Mouse (Mus musculus) T-helper 2 cell (primary cell): ENCODE measurements around the gene Ets2.

Experiments used
- in situ Hi-C: fragments of 300-600 bp; cut with MboI, MseI; formaldehyde crosslinking; loops from one replicate; pipeline ENCODE4 v1.15.1; 2025; ENCODE audit warnings: high pct_unique_total_duplicates

Gene Ets2

DNA sequence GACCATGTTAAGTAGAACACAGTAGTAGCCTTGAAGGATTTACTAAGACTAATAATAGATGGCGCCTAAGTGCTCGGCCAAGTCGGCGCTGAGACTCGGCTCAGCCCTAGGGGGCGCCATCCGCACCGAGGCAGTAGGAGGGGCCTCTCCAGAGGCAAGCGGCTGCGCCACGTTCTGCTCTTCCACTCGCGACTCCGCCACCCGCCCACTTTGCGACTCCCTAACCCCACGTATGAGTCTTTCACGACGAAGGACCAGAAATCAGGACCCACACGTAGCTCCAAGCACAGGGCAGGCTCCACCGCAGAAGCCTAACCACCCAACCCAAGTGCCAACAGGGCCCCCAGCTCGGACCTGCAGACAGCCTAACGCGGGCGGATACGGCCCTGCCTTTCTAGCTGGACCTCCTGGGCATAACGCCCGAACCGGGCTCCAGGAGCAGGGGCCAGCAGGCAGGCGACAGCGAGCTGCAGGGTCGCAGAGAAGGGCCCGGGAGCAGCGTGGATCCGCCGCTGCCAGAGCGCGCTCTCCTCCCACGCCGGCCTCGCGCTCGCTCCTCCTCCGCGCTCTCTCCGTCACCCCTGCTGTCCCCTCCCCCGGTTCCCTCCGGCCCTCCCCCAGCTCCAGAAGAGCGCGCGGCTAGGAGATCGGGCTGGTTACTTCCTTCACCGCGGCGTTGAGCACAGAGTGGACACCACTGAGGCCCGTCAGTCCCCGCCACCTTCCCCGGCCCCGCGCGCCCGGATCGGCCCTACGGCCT is at the start of gene Ets2:
Ets2 (plus strand) TSS at position 274 of the 760 bp plus-strand sequence.
- in situ Hi-C loops, result no loop called here

DNA sequence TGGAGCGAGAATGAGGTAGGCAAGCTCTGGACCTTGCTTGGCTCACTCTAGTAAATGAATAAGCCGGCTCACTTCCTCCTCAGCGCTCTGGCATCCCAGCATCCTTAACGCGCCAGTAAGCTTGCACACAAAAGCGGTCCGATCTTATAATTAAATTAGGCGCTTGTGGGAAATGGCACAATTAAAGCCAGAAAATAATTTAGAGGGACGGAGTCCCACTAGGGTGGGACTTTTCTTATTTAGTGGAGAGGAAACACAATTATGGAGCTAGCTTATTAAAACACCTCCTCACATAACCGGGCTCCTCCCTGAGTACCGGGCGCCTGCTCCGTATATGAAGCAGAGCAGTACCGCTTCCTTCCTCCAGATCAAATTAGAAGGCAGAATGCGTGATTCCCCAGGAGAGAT is 47.7 kb upstream of the Ets2 start:
- in situ Hi-C loops, result no loop called here

DNA sequence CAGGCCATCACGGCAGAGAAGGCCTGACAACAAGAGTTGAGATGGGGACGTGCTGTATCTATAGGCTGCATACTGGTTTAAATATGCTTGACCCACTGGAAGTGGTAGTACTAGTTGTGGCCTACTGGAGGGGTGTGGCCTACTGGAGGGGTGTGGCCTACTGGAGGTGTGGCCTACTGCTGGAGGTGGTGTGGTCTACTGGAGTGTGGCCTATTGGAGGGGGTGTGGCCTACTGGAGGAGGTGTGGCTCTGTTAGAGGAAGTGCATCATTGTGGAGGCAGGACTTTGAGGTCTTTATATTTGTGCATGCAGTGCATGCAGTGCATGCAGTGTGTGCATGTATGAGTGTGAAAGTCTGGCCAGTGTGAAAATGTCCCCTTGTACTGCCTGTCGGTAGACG is 45.3 kb upstream of the Ets2 start:
- in situ Hi-C loops, result no loop called here

DNA sequence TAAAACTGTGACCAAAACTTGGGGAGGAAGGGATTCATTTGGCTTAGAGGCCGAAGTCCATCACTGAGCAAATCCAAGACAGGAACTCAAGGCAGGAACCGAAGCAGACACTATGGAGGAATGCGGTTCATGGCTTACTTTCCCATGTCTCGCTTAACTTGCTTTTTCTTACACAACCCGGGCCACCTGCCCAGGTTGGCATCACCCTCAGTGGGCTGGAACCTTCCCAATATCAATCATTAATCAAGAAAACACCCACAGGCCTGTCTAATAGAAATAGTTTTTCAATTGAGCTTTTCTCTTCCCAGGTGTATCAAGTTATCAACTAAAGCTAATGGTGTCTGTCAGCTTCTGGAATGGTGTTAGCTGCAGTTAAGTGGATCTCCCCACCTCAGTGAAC is 44.7 kb upstream of the Ets2 start:
- in situ Hi-C loops, result no loop called here

DNA sequence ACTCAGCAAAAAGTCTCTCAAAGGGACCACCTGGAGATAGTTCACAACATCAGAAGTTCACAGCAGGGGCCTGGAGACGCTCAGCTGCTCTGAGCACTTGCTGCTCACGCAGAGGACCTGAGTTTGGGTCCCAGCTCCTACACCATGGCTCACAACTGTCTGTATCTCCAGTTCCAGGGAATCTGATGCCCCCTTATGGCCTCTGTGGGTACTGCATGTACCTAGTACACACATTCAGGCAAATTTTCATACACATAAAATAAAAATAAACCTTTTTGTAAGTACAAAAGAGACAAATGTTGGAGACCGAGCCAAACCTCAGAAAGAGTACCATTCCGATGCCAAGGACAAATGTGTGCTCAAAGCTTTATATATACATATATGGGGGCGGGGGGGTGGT is 44.1 kb upstream of the Ets2 start:
- in situ Hi-C loops, result no loop called here

DNA sequence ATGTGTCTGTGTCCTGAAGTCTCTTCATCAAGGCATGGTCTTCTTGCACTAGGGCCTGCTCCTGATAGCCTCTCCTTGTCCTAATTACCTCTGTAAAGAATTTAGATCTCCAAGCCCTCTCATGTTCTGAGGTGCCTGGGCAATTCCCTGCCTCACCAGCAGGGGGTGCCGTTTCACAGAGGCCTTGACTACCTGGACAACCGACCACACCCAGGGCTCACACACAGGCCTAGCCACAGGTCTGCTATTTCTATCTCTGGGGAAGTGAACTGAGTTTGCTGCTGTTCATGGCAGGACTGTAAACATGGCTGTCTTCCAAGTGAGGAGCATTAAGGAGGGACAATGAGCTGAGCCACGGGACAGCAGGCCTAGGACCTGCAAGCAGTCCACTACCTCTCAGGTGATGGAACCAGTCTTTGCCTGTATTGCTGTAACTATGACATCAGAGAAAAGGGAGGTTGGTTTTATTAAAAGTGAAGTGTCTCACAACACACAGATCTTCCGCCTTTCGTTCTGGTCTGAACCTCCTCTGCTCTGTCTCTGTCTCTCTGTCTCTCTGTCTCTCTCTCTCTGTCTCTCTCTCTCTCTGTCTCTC is 42.9 kb upstream of the Ets2 start:
- in situ Hi-C loops, result no loop called here

DNA sequence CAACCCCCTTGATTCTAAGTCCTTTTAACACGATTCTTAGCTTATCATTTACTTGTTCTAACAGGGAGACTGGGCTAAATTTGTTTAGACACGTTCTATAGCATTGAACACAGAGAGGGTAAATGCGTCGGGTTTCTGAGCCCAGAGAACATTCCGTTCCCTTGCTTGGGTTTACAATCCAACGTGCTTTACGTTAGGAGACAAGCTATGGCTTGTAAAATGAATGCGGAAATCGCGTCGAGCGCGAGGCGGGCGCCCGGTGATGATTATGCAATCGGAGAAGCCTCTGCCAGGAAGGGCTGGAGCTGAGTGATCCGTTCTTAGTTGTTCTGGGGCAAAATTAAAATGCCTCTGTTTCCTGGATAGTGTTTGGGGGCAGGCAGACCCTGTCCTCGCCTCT is 42.4 kb upstream of the Ets2 start:
- in situ Hi-C loops, result no loop called here

DNA sequence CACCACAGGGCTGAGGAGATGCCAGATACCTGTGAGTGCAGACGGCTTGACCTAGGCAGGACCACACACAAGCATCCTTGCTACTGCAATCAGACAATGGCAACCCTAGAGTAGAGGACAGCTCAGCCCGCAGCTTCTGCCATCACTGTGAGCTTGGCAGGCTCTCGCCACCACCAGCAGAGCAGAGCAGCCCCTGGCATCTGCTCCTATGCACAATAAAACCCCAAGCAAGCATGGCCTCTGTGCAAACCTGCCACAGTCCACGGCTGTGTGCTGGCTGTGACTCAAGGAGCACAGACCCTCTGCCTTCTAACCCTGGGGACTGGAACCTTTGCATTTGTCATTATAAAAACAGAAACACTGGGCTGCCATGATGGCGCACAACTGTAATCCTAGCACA is 41.0 kb upstream of the Ets2 start:
- in situ Hi-C loops, result no loop called here

DNA sequence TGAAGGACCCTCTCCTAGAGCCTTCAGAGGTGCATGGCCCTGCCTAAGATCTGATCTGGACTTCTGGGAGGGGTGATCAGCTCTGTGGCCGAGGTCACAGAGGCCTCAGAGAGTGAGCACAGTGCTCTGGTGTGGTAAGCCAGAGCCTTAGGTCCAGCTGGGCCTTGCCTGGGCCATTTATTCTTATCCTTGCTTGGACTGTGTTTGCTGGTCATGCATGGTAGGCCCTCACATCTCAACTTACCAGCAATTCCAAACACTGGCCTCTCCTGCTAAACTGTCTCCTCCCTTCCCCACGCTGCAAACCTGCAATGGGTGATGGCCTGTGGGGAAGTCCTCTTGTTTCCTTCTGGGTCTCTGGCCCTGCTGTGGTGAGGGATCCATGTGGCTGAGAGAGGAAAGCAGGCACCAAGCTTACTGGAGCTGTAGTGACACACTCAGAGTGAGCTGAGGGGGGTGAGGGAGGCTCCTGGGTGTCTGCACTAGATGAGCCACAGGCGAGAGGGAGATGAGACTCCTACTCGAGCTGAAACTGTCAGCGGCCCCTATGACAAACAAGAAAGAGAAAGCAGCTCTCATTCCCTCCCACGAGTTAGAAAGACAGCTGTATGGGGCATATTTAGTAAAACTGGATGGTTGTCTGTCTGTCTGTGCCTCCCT is 36.3 kb upstream of the Ets2 start:
- in situ Hi-C loops, result no loop called here

DNA sequence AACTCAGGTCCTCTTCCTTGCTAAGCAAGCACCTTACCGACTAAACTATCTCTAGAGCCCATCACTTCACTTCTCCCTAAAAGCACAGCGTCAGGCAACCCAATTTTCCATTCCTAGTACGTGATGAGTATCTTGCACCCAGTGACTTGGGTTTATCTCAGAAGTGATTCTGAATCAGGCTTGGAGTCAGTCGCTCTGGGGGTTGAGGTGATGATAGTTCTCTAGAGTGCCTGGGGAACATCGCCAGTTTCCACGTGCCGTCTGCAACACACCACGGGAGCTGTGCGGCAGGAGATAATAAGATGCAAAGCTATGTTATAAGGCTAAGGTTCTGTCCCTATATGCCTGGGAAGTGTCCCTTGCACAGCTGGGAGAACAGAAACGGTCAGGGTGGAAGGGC is 35.6 kb upstream of the Ets2 start:
- in situ Hi-C loops, result no loop called here

DNA sequence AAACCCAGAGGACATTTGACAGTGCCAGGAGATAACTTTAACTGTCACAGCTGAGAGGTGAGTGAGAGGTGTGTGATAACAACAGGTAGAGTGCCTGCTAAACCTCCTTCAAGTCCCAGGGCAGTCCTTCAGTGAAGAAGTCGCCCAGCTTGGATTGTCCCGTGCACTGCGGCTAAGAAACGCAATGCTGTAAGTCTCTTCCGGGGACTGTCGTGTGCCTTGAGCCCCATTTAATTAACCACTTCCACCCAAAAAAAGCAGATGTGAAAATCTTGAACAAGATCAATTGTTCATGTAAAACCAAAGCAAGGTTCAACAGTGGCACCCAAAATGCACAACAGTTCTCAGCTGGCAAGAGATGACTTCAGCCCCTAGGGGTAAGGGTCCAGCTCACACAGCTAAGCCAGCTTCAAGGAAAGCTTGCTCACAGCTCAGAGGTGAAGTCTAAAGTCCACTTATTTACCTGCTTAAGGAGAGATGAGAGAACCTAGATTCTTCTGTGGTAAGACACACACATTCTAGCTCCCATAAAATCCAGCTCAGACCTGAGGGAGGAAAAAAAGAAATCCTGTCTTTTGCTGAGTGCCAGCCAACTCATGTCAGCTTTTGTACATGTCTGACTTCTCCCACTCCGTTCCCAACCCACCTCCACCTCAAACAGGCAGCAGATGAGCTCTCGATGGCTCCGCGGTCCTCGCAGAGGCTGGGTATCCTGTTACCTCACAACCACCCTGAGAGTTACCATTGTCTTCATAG is 34.3 kb upstream of the Ets2 start:
- in situ Hi-C loops, result no loop called here

DNA sequence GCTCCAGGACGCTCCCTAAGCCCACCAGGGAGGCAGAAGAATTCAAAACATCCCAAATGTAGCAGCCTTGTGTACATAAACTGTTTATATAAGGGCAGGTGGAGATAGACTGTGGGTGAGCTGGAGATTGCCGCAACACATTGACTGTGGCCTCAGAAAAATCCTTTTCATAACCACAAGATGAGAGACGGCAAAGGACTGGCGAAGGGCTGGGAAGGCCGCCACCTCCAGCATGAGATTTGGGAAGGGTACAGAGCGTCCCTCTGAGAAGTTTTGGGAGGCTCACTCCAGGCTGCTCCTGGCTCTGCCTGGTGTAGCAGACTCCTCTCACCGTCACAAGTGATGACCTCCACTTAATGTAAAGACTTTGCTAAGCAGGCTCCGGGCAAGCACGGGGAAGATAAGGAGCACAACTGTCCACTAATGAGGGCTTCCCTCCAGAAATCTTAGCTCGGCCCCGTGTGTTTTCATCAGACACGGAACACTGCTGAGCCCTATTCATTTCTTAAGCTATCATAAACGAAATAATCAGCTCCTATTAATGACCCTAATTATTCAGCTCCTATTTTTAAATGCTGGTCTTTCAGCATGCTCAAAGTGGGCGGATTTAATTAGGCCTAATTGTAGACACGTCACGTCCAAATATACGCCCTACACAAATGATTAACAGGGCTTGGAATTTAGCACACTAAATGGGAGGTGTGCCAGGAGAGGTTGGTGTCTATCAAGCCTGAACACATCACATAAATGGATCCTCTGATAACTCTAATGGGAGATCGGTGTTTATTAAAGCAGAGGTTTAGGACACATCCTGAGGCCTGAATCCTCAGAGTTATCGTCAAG is 33.5 kb upstream of the Ets2 start:
- in situ Hi-C loops, result no loop called here

DNA sequence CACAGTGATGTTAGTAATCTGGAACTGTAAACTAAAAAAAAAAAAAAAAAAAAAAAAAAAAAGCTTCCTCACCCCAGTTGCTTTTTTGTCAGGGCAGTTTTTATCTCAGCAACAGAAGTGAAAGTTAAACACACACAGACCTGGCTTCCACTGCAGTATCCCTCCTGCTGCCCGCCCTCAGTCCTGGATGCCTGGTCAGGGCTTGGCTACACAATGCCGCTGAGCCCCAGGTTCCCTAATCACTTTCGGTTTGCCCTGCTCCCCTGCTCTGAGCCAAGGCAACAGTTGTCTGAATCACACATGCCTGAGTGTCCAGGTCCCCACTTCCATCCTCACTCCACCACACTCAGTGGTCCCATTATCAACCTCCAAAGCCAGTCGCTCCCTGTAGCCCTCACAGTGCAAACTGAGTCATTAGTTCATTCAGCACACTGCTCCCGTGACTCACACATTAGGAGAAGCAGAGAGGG is 27.4 kb upstream of the Ets2 start:
- in situ Hi-C loops, result no loop called here

DNA sequence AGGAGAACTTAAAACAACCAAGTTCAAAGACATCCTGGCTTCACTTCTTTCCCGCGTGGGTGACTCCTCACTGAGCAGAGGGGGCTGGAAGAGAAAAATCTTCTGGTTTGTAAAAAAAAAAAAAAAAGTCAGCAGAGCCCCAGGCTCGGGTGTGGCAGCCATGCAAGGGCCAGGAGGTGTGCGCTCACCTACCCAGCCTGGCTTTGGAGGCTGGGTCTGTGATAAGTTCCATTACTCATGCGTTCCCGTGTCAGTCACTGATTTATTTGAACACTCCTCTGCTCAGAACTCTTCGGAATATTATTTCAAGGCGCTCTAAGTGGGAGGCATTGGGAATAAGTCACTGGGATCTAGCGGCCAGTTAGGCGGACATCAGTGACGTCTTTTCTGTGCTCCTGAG is 26.7 kb upstream of the Ets2 start:
- in situ Hi-C loops, result loop anchor here (5.0 kb wide), 1 partner anchor 38 kb away; no protein-coding TSS in a partner anchor

DNA sequence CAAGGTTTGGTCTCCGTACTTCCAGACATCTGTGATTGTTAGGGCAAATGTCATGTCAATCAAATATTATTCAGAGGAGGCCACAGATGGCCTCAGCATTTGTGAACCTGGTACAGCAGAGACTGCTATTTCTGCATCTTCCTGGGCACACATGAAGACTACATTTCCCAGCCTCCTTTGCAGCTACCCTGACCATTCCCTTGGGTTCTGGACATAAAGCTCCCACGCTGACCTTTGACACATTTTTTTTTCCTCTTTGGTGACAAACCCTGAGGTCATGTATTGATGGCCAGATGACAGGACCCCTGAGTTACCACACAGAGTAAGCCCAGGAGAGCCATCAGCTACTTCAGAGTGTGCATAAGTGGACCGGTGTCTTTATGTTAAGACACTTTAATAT is 25.2 kb upstream of the Ets2 start:
- in situ Hi-C loops, result loop anchor here (5.0 kb wide), 1 partner anchor 39 kb away; no protein-coding TSS in a partner anchor

DNA sequence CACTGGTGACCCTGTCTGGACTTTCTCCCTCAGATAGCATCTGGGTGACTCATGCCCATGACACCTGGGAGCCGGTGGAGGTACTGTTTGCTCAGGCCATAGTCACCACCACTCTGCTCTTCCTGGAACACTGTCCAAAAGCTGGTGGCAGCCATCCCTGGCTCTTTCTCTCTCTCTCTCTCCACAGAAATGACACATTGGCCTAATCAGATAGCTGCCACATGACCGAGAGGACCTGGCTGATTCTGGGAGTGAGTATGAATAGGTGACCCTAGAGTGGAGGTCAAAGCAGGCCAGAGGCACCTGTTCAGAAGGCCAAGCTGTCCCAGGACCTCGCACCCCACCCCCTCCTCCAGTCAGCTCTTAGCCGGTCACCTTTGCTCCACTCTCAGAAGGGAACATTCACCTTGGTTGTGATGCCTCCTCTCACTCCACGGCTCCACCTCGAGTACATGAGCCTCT is 19.4 kb upstream of the Ets2 start:
- in situ Hi-C loops, result no loop called here

DNA sequence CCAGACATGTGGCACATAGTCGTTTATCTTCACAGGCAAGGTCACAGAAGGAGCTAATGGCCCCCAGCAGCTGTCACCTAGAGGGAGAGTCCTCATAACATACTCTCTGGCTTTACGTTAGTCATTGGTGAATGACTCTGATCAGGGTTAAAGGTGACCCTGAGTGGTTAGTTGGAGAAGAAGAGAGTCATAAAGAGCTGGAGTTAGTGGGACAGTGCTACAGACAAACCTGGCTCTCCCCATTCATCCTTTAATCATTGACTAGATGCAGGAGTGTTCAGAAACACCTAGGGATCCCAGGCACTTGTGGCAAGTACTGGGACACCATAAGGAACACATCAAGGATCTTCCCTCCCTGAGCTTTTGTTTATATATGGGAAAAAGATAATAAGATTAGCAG is 16.1 kb upstream of the Ets2 start:
- in situ Hi-C loops, result loop anchor here (5.0 kb wide), 1 partner anchor 56 kb away; no protein-coding TSS in a partner anchor

DNA sequence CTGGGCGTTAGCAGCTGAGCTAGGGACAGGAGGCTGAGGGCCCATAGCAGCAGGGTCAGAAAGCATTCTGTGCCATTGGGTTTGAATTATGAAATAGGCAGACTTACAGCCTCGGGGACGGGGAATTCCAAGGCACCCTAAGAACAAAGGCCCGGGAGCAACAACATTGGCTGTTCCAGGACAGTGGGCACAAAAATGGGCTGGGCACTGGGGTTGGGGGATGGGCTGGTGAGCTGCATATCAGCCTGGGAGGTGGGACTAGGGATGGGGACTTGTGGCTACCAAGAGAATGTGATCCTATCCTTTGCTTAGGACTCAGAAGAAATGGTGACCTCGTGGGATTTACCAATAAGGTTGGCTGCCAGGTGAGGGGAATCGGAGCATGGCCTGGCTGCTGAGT is 15.6 kb upstream of the Ets2 start:
- in situ Hi-C loops, result loop anchor here (5.0 kb wide), 1 partner anchor 56 kb away; no protein-coding TSS in a partner anchor

DNA sequence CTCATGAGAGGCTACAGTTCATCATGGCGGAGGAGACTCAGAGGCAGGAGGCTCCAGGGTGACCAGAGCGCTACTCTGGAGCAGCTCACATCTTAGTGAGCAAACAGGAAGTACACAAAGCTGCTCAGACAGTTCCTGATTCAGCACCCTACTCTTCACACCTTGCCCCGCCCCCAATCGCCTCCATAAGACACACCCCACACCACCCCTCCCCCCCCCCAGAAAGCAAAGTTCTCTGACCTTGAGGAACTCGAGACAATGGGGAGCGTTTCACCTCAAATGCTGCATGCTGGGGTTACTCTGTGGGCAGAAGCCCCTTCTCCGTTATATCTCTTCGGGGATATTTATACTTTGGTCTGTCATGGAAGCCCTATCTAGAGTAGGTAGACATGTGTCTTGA is 15.0 kb upstream of the Ets2 start:
- in situ Hi-C loops, result loop anchor here (5.0 kb wide), 1 partner anchor 55 kb away; no protein-coding TSS in a partner anchor

DNA sequence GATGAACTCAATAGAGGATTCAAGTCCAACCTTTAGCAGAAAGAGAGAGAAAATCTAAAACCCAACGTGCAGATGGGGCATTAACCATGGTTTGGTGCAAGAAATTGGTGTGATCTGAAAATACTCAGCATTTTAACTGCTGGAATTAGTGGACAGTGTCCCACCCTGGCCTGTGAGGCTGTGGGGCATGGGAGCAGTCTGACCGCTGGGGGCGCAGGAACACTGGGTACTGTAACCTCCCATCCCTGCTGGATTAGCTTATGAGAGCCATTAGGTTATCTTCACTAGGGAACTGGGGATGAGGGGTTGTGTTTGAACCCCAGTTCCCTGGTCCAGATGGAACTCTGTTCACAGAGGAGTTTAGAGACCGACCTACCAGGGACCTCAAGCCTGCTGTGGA is 13.9 kb upstream of the Ets2 start:
- in situ Hi-C loops, result loop anchor here (5.0 kb wide), 1 partner anchor 54 kb away; no protein-coding TSS in a partner anchor

DNA sequence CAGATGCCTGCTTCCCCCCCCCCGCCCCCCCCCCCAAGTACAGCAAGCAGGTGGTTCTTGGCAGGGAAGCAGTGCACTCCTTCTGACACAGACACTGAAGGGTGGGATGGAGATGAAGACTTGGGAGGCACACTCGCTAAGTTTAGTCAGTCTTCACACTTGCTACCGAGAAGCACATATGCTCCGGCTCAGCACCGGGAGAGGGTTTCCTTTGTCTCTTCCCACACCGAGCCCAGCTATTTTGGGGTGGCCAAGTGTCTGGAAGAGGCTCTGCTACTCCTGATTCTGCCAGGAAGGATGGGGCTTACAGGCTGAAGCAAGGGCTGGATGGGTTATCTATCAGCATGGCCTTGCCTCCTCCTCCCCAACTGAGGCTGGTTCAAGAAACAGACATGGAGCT is 5.3 kb upstream of the Ets2 start:
- in situ Hi-C loops, result no loop called here
